Mouse (Mus musculus): ENCODE data around the gene C2cd3. TPM values are rescaled to one million over a fixed set of nuclear protein-coding genes. Genes with fewer than 3 reads are reported as not detected.

C2cd3 gene
- polyA plus RNA-seq, 1 experiment = 18.1 TPM

- WGBS = 67% methylated on average over 11 of the region's 11 CpGs
- peak overlapping the region; percentile 70 for H3K4me3 ChIP-seq (replicated peaks; ENCODE audit: control insufficient read depth, low read depth, low read length)
- peak; percentile 85 for TF ChIP-seq POLR2A (IDR thresholded peaks at IDR 0.05; ENCODE audit: borderline replicate concordance, control insufficient read depth, low read depth, low read length)
- no peak for TF ChIP-seq CTCF (IDR thresholded peaks at IDR 0.05; ENCODE audit: control insufficient read depth, insufficient read depth, low read length)
- no peaks in the 10 kb centered on the region; the same call in 1 of the 2 replicates for H3K4me1 ChIP-seq (ENCODE audit: control insufficient read depth, insufficient read depth, low read length)
- peak overlapping the region; percentile 93 for H3K27ac ChIP-seq (ENCODE audit: control insufficient read depth, insufficient read depth, low read depth, low read length, poor library complexity)
These were observed 94.9 kb downstream of the C2cd3 start for GRCm38 (mm10) chr7:100466781-100467510.

- no peak for TF ChIP-seq POLR2A (IDR thresholded peaks at IDR 0.05; ENCODE audit: borderline replicate concordance, control insufficient read depth, low read depth, low read length)
- no peak for TF ChIP-seq CTCF (IDR thresholded peaks at IDR 0.05; ENCODE audit: control insufficient read depth, insufficient read depth, low read length)
- 89% methylated on average over 6 of the region's 6 CpGs for WGBS
- Histone ChIP-seq H3K4me1 (ENCODE audit: control insufficient read depth, insufficient read depth, low read length) (no peaks in the 10 kb centered on the region; the same call in 1 of the 2 replicates), H3K4me3 (replicated peaks; ENCODE audit: control insufficient read depth, low read depth, low read length) (no peak overlapping the region), H3K27ac (ENCODE audit: control insufficient read depth, insufficient read depth, low read depth, low read length, poor library complexity) (no peak overlapping the region)
These were observed 96.7 kb downstream of the C2cd3 start for GRCm38 (mm10) chr7:100468761-100469160.

- no peaks in the 10 kb centered on the region; the same call in 1 of the 2 replicates for H3K4me1 ChIP-seq (ENCODE audit: control insufficient read depth, insufficient read depth, low read length)
- 96% methylated on average over 1 of the region's 1 CpGs for WGBS
- no peak overlapping the region for H3K4me3 ChIP-seq (replicated peaks; ENCODE audit: control insufficient read depth, low read depth, low read length)
- TF ChIP-seq POLR2A (IDR thresholded peaks at IDR 0.05; ENCODE audit: borderline replicate concordance, control insufficient read depth, low read depth, low read length) (no peak), CTCF (IDR thresholded peaks at IDR 0.05; ENCODE audit: control insufficient read depth, insufficient read depth, low read length) (no peak)
- H3K27ac ChIP-seq (ENCODE audit: control insufficient read depth, insufficient read depth, low read depth, low read length, poor library complexity) = no peak overlapping the region
These were observed 97.5 kb downstream of the C2cd3 start for GRCm38 (mm10) chr7:100469502-100469901.

- TF ChIP-seq POLR2A (IDR thresholded peaks at IDR 0.05; ENCODE audit: borderline replicate concordance, control insufficient read depth, low read depth, low read length) = no peak
- TF ChIP-seq CTCF (IDR thresholded peaks at IDR 0.05; ENCODE audit: control insufficient read depth, insufficient read depth, low read length) = no peak
- H3K4me3 ChIP-seq (replicated peaks; ENCODE audit: control insufficient read depth, low read depth, low read length) = no peak overlapping the region
- 92% methylated on average over 11 of the region's 11 CpGs for WGBS
- no peak overlapping the region for H3K27ac ChIP-seq (ENCODE audit: control insufficient read depth, insufficient read depth, low read depth, low read length, poor library complexity)
- H3K4me1 ChIP-seq (ENCODE audit: control insufficient read depth, insufficient read depth, low read length) = no peaks in the 10 kb centered on the region; the same call in 1 of the 2 replicates
These were observed 98.9 kb downstream of the C2cd3 start for GRCm38 (mm10) chr7:100470796-100471406.

- WGBS = 86% methylated on average over 1 of the region's 1 CpGs
- TF ChIP-seq CTCF (IDR thresholded peaks at IDR 0.05; ENCODE audit: control insufficient read depth, insufficient read depth, low read length) = no peak
- no peak for TF ChIP-seq POLR2A (IDR thresholded peaks at IDR 0.05; ENCODE audit: borderline replicate concordance, control insufficient read depth, low read depth, low read length)
- Histone ChIP-seq H3K4me1 (ENCODE audit: control insufficient read depth, insufficient read depth, low read length) (no peaks in the 10 kb centered on the region; the same call in 1 of the 2 replicates), H3K27ac (ENCODE audit: control insufficient read depth, insufficient read depth, low read depth, low read length, poor library complexity) (no peak overlapping the region), H3K4me3 (replicated peaks; ENCODE audit: control insufficient read depth, low read depth, low read length) (no peak overlapping the region)
These were observed 99.4 kb downstream of the C2cd3 start for GRCm38 (mm10) chr7:100471407-100471797.

- Histone ChIP-seq H3K4me1 (ENCODE audit: control insufficient read depth, insufficient read depth, low read length) (no peaks in the 10 kb centered on the region; the same call in 1 of the 2 replicates), H3K4me3 (replicated peaks; ENCODE audit: control insufficient read depth, low read depth, low read length) (no peak within 1 kb of the TSS), H3K27ac (ENCODE audit: control insufficient read depth, insufficient read depth, low read depth, low read length, poor library complexity) (no peak within 1 kb of the TSS; the same call in 1 of the 2 replicates)
- WGBS = 81% methylated on average over 6 of the region's 6 CpGs
- TF ChIP-seq CTCF (IDR thresholded peaks at IDR 0.05; ENCODE audit: control insufficient read depth, insufficient read depth, low read length) (no peak), POLR2A (IDR thresholded peaks at IDR 0.05; ENCODE audit: borderline replicate concordance, control insufficient read depth, low read depth, low read length) (no peak)
These were observed 100.7 kb downstream of the C2cd3 start, which contains the start of gene Ucp3 for GRCm38 (mm10) chr7:100472777-100473176. Ucp3 (plus strand) TSS chr7:100472990.

GRCm38 (mm10) chr7:100473846-100474454 is 101.9 kb downstream of the C2cd3 start:
- Histone ChIP-seq H3K4me3 (replicated peaks; ENCODE audit: control insufficient read depth, low read depth, low read length) (no peak overlapping the region), H3K27ac (ENCODE audit: control insufficient read depth, insufficient read depth, low read depth, low read length, poor library complexity) (no peak overlapping the region), H3K4me1 (ENCODE audit: control insufficient read depth, insufficient read depth, low read length) (no peaks in the 10 kb centered on the region)
- WGBS = 72% methylated on average over 9 of the region's 9 CpGs
- no peak for TF ChIP-seq POLR2A (IDR thresholded peaks at IDR 0.05; ENCODE audit: borderline replicate concordance, control insufficient read depth, low read depth, low read length)
- no peak for TF ChIP-seq CTCF (IDR thresholded peaks at IDR 0.05; ENCODE audit: control insufficient read depth, insufficient read depth, low read length)

GRCm38 (mm10) chr7:100474680-100475079 is 102.6 kb downstream of the C2cd3 start:
- 60% methylated on average over 1 of the region's 1 CpGs for WGBS
- Histone ChIP-seq H3K27ac (ENCODE audit: control insufficient read depth, insufficient read depth, low read depth, low read length, poor library complexity) (no peak overlapping the region), H3K4me3 (replicated peaks; ENCODE audit: control insufficient read depth, low read depth, low read length) (no peak overlapping the region), H3K4me1 (ENCODE audit: control insufficient read depth, insufficient read depth, low read length) (no peaks in the 10 kb centered on the region)
- TF ChIP-seq CTCF (IDR thresholded peaks at IDR 0.05; ENCODE audit: control insufficient read depth, insufficient read depth, low read length) = no peak
- no peak for TF ChIP-seq POLR2A (IDR thresholded peaks at IDR 0.05; ENCODE audit: borderline replicate concordance, control insufficient read depth, low read depth, low read length)
